Mouse (Mus musculus) macrophage (primary cell): Measurements from ENCODE around the gene Dennd1a. TPM values are rescaled to one million over a fixed set of nuclear protein-coding genes. Genes with fewer than 3 reads are reported as not detected.

Experiments used
- H3K27ac ChIP-seq: fragments of 350-480 bp; formaldehyde crosslinking; 2 replicates; pipeline ENCODE4 v1.9.0; 2021
- H3K36me3 ChIP-seq: fragments of 350-480 bp; formaldehyde crosslinking; 2 replicates; pipeline ENCODE4 v1.9.0; 2021; ENCODE audit errors: inconsistent target
- H3K4me3 ChIP-seq: fragments of 350-480 bp; formaldehyde crosslinking; 2 replicates; pipeline ENCODE4 v1.9.0; 2021; ENCODE audit errors: inconsistent target
- H3K79me2 ChIP-seq: fragments of 350-480 bp; formaldehyde crosslinking; 2 replicates; pipeline ENCODE4 v1.9.0; 2021; ENCODE audit errors: inconsistent target
- WGBS: methylation state at CpG from one replicate; pipeline ENCODE4 v1.1.7; 2026; ENCODE audit warnings: inconsistent platforms; ENCODE audit not compliant: missing documents; 5-methylcytosine and 5-hydroxymethylcytosine counted together
- polyA plus RNA-seq: library from polyadenylated mRNA; stranded (reverse); fragments of 250-400 nt; gene quantifications from 3 replicates; pipeline ENCODE4 v1.2.4, GENCODE M21; 2018; ENCODE audit warnings: inconsistent platforms

Dennd1a gene
- polyA plus RNA-seq, 1 experiment from 2014 or later, result 84.5 TPM

DNA sequence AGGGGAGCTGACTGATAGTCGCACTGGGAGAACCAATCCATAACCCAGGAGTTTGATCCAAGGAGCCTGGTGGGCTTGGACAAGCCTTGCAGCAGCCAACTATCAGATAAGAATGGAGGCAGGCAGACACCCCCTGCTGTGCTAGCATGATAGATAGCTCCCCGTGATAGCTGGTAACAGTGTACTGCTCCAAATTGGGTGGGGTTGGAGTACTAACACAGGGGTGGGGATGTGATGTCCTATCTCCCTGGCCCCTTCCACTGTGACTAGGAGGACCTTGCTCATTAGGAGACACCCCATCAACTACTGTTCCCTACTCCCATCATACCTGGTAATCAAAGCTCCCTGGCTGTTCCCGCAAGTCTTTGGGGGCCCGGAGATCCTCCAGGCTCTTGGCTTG lies 485.5 kb downstream of the Dennd1a start:
- Histone ChIP-seq H3K27ac (no peak overlapping the region), H3K36me3 (peaks cover 58% of the 10 kb centered on the region), H3K79me2 (no peaks in the 10 kb centered on the region), H3K4me3 (no peak overlapping the region)
- 96% methylated on average over 4 of the region's 4 CpGs for WGBS

DNA sequence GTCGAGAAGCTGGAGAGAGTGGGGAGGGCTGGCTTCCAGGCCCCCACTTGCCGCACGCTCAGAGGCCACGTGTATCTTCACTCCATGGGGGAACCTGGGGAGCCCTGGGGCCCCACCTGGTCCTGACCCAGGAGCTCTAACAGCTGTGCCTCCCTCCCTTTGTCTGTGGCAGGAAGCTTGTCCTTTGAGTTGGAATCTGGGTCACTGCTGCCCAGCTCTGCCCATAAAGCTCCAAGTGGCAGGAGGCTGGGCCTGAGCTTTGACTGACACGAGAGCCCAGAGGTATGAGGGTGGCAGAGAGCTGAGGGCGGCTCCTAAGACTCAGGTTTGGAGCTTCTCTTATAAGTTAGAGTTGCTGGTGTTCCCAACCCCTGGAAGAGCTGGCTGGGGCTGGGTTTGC lies 488.1 kb downstream of the Dennd1a start:
- no peak overlapping the region for H3K4me3 ChIP-seq
- H3K79me2 ChIP-seq, result no peaks in the 10 kb centered on the region
- 89% methylated on average over 6 of the region's 6 CpGs for WGBS
- peaks cover 38% of the 10 kb centered on the region for H3K36me3 ChIP-seq
- H3K27ac ChIP-seq, result no peak overlapping the region

DNA sequence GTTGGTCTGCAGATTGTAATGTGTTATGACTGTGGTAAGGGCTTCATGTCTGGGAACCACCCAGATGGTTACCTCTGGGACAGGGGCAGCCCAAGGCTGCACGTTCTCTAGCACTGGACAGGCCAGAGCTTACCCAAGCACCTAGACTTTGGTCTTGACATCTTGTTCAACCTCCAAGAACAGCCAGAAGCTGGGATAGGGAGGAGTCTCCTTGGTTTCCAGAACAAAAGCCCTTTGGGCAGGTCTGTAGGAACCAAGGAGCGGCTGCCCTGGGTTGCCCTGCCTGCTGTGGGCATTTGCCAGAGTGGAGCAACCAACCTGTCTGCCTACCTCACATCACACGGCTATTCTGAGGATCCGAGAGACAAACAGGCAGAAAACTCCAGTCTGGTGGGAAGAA lies 490.1 kb downstream of the Dennd1a start:
- Histone ChIP-seq H3K36me3 (peaks cover 27% of the 10 kb centered on the region), H3K4me3 (no peak overlapping the region), H3K79me2 (no peaks in the 10 kb centered on the region), H3K27ac (no peak overlapping the region)
- 94% methylated on average over 4 of the region's 4 CpGs for WGBS

DNA sequence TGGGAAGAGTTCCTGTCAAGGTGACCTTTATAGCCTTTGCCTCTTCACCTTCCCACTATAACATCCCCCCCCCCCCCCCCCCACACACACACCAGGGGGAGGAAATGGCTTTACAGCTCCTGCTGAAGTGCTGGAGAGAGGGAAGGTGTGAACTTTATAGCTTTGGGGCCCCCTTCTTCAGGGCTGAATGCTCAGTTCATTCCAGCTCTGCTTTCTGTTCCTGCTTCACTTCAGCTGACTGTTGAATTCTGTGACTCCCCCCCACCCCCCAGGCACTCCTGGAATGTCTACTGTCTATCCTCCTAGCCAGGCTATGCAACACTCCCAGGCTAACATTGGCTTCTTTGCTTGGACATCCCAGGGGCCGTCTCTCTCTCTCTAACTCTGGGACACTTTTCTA lies 491.2 kb downstream of the Dennd1a start:
- Histone ChIP-seq H3K79me2 (no peaks in the 10 kb centered on the region), H3K36me3 (peaks cover 17% of the 10 kb centered on the region; the same call in 1 of the 2 replicates), H3K27ac (no peak overlapping the region), H3K4me3 (no peak overlapping the region)
- 61% methylated on average over 1 of the region's 1 CpGs for WGBS

DNA sequence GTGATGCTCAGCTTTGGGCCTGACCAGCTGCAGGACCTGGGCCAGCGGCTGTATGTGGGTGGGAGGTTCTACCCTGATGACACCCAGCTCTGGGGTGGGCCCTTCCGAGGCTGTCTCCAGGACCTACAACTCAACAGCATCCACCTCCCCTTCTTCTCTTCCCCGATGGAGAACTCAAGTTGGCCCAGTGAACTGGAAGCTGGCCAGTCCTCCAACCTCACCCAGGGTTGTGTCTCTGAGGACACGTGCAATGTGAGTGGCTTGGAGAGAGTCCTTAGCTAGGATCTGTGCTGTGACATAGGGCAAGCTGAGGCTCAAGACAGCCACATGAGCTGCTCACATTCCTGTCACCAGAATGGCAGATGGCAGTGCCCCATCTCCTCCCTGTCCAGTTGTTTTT lies 495.9 kb downstream of the Dennd1a start:
- Histone ChIP-seq H3K79me2 (no peaks in the 10 kb centered on the region), H3K27ac (no peak overlapping the region), H3K4me3 (no peak overlapping the region), H3K36me3 (no peaks in the 10 kb centered on the region)
- 90% methylated on average over 4 of the region's 4 CpGs for WGBS

DNA sequence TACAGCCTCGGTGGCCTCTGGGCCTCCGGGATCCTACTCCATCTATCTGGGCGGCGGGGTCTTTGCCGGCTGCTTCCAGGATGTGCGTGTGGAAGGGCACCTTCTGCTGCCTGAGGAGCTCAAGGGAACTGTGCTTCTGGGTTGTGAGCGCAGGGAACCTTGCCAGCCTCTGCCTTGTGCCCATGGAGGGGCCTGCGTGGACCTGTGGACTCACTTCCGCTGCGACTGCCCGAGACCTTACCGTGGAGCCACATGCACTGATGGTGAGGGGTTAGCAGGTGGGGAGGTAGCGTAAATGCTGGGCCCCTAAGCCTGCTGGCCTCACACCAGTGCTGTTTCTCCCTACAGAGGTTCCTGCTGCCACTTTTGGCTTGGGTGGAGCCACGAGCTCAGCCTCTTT lies 496.5 kb downstream of the Dennd1a start:
- H3K27ac ChIP-seq, result no peak overlapping the region
- H3K36me3 ChIP-seq, result no peaks in the 10 kb centered on the region
- no peaks in the 10 kb centered on the region for H3K79me2 ChIP-seq
- WGBS, result 94% methylated on average over 14 of the region's 14 CpGs
- H3K4me3 ChIP-seq, result no peak overlapping the region

DNA sequence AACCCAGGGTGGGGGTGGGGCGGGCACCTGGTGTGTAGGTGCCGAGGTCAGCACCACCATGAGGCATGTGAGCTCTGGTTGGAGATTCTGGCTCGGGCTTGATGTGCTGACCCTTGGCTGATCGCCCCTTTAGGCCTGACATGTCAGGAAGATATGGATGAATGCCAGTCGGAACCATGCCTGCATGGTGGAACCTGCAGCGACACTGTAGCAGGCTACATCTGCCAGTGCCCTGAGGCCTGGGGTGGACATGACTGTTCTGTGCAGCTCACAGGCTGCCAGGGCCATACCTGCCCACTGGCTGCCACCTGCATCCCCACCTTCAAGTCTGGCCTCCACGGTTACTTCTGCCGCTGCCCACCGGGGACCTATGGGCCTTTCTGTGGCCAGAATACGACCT lies 497.2 kb downstream of the Dennd1a start:
- H3K36me3 ChIP-seq, result no peaks in the 10 kb centered on the region
- WGBS, result 97% methylated on average over 10 of the region's 10 CpGs
- H3K27ac ChIP-seq, result no peak overlapping the region
- no peak overlapping the region for H3K4me3 ChIP-seq
- no peaks in the 10 kb centered on the region for H3K79me2 ChIP-seq

DNA sequence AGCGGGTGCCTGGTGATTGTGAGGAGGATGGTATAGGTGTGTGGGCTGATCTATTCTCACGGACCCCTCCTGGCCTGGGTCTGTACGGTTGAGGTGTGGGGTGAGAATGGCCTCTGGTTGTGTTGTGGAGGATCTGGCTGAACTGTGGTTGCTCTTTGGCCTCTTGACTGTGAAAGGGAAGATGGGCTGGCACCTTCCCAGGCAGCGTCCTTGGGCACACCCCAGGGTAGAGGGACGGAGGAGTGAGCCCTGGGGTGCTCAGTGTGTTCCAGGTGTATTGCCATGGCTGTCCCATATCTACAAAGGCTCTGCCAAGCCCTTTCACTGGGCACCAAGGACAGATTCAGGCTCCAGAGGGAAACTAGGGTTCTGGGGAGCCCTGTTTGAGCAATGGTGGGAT lies 498.2 kb downstream of the Dennd1a start:
- Histone ChIP-seq H3K4me3 (no peak overlapping the region), H3K79me2 (no peaks in the 10 kb centered on the region), H3K27ac (no peak overlapping the region), H3K36me3 (no peaks in the 10 kb centered on the region)
- 83% methylated on average over 5 of the region's 5 CpGs for WGBS

DNA sequence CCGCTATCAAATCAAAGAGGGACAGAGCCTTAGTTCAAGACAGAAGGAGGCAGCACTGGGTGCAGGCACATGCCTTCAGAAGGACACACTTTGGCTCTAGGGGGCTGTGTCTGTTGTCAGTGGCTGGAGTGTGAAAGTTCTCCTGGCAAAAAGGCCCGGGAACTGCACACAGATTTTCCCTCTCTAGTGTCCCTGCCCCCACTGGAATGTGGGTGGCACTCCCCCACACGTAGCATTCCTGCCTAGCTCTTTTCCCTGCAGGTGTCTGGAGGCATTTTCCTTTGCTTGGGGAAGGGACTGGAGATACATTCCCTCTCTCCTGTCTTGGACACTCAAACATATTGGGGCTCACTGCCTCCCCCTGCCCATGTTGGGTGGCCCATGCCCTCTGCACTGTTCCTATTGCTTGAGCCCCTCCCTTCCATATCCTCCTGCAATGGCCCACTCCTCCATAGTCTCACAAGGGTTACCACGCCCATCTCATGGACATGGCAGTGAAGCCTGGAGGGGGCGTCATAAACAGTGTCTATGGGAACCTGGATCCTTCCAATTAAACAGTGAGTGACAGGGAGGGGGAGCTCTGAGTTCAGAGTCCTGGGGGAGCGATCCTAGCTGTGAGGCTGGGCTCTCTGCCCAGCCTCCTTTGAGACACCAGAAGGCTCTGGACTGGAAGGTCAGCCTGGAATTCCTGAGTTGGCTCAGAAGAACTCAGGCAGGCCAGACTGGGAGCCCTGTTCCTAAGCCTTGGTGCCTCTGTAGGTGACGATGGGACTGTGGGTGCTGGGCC lies 498.8 kb downstream of the Dennd1a start:
- Histone ChIP-seq H3K36me3 (no peaks in the 10 kb centered on the region), H3K27ac (no peak overlapping the region), H3K4me3 (no peak overlapping the region), H3K79me2 (no peaks in the 10 kb centered on the region)
- 93% methylated on average over 7 of the region's 7 CpGs for WGBS

DNA sequence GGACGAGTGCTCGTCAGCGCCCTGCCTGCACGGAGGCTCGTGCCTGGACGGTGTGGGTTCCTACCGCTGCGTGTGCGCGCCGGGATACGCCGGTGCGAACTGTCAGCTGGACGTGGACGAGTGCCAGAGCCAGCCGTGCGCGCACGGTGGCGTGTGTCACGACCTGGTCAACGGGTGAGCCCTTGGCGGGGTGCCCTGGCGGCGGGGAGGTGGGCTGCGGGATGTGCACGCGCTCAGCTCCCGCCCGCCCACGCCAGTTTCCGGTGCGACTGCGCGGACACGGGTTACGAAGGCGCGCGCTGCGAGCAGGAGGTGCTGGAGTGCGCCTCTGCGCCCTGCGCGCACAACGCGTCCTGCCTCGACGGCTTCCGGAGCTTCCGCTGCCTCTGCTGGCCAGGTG lies 500.7 kb downstream of the Dennd1a start:
- Histone ChIP-seq H3K36me3 (no peaks in the 10 kb centered on the region), H3K79me2 (no peaks in the 10 kb centered on the region), H3K27ac (no peak overlapping the region), H3K4me3 (no peak overlapping the region)
- WGBS, result 18% methylated on average over 52 of the region's 52 CpGs

DNA sequence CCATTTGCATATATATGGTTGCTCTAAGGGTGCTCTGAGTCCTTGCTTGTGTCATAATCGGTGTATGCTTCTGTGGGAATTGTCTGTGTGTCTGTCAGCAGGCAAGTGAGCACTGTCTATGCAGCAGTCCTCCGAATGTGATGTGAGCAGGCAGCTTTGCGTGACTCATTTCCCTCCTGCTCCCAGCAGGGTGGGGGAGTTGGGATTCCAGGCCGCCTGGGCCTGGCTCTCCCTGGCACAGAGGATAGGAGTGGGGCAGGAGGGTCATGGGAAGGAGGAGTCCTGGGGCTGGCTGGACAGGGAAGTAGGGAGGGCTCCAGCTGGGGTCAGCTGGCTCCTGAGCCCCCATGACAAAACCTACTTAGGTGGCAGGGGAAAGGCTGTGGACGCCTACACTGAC lies 502.7 kb downstream of the Dennd1a start:
- Histone ChIP-seq H3K4me3 (no peak overlapping the region), H3K79me2 (no peaks in the 10 kb centered on the region), H3K36me3 (no peaks in the 10 kb centered on the region), H3K27ac (no peak overlapping the region)
- 73% methylated on average over 5 of the region's 5 CpGs for WGBS

DNA sequence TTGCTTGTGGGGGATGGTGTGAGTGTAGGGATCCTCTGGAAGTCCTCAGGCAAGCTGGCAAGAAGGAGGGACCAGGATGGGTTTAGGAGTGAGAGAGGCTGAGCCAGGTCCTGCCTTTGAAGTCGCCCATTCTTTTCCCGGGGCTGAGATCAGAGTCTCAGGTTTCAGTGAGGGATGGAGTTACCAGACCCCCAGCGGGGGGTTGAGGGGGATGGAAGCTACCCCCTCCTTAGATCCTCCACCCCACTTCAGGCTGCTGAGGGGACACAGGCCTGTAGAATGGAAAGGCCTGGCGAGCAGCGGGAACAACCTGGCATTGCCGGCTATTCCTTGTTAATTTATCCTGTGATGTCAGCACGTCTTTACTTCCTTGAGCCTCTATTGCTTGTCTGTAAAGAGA lies 505.2 kb downstream of the Dennd1a start:
- Histone ChIP-seq H3K36me3 (no peaks in the 10 kb centered on the region), H3K27ac (no peak overlapping the region), H3K79me2 (no peaks in the 10 kb centered on the region), H3K4me3 (no peak overlapping the region)
- WGBS, result 92% methylated on average over 6 of the region's 7 CpGs

DNA sequence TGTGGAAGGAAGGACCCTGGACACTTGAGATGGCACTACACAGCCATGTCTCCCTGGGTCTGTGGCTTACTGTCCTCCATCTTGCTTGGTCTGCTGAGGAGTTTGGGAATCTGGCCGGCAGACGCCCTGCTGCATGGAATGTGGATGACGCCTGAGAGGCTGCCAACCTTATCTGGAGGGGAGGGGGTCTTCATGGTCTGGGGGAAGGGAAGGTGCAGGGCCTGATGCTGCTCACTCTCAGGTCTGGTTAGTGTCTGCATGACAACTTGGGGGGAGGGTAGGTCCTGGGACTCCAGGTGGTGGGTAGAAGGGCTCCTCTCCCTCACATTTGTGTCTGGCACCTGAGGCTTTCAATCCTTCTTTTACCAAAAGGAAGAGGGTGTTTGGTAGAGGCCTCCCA lies 505.8 kb downstream of the Dennd1a start:
- Histone ChIP-seq H3K27ac (no peak overlapping the region), H3K36me3 (no peaks in the 10 kb centered on the region), H3K79me2 (no peaks in the 10 kb centered on the region), H3K4me3 (no peak overlapping the region)
- WGBS, result 97% methylated on average over 3 of the region's 3 CpGs

DNA sequence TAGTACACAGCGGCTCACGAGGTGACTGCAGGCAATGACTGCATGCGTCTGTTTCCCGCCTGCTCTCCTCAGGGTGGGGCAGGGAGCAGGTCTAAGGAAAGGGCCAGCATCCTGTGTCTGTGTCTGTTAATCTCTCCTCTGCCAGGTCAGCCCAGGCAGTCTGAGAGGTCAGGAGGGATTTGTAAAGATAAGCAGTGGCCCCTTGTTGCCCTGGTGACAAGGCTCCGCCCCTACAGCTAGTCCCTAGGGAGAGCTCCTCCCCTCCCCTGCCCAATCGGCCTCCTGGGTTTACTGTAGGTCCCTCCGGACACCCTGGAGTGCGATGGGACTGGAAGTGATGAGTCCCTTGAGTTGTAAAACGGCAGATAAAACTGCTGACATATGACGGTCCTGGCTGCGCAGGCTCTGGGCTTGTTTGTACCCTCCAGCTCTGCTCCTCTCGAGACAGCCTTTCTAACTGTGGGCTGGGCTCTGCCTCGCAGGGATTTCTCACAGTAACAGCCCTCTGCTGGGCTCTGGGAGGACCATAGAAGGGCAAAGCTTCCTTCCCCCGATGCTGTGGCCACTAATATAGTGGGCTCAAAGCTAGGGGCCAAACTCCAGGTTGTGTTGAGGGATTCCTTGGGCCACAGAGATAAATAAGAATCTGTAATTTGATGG lies 506.8 kb downstream of the Dennd1a start:
- Histone ChIP-seq H3K79me2 (no peaks in the 10 kb centered on the region), H3K27ac (no peak overlapping the region), H3K36me3 (no peaks in the 10 kb centered on the region), H3K4me3 (no peak overlapping the region)
- 5% methylated on average over 14 of the region's 14 CpGs for WGBS

DNA sequence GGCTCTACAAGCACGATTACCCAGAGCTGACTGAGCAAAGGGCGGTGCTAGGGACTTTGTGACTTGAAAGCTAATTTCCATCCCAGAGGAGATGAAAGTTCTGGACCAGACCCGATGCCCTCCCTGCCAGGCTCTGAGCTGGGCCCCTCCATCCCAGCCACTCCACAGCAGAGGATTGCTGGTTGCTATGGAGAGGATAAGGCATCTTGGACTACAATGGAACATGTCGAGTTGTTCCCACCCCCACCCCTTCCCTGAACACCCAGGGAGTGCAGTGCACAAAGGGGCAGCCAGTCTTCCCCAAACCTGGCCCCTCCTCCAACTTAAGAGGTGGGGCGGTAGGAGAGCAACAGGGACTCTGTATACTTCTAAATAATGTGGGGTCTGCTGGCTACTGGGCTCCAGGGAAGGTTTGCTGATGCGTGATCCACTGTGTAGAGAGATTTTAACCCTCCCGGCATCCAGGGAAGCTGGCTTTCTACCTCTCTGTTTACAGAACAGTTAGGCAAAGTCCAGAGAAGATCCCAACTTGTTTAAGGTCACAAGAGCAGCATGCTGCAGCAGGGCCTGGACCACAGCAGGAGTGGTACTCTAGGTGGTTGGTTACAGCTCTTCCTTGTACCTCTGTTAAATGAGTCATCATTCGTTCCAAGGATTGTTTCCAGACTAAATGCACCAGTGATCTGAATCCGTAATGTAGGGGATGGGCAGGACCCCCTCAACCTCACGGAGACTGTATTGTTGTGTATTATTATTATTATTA lies 509.1 kb downstream of the Dennd1a start:
- Histone ChIP-seq H3K27ac (no peak overlapping the region), H3K79me2 (no peaks in the 10 kb centered on the region), H3K4me3 (no peak overlapping the region), H3K36me3 (no peaks in the 10 kb centered on the region)
- WGBS, result 83% methylated on average over 10 of the region's 10 CpGs
